Mouse (Mus musculus) thymus, adult 18-20 months (tissue): ENCODE measurements around the gene Ikzf2.

Source experiments
- DNase-seq, 2 experiments: peaks; one replicate each; pipeline ENCODE4 v3.0.0; 2022; ENCODE audit warnings: mixed read lengths in 2 of 2

Gene Ikzf2

GRCm38 (mm10) chr1:69585546-69585945 lies 101.5 kb downstream of the Ikzf2 start:
- no peak for DNase-seq

GRCm38 (mm10) chr1:69583932-69584659 lies 102.9 kb downstream of the Ikzf2 start:
- no peak for DNase-seq

GRCm38 (mm10) chr1:69578917-69579316 lies 108.1 kb downstream of the Ikzf2 start:
- no peak for DNase-seq

GRCm38 (mm10) chr1:69559443-69560090 lies 127.5 kb downstream of the Ikzf2 start:
- no peak for DNase-seq

GRCm38 (mm10) chr1:69555636-69556151 lies 131.4 kb downstream of the Ikzf2 start:
- no peak for DNase-seq

GRCm38 (mm10) chr1:69549987-69550386 lies 137.1 kb downstream of the Ikzf2 start:
- DNase-seq: no peak

- no peak for DNase-seq
These were observed 141.2 kb downstream of the Ikzf2 start for GRCm38 (mm10) chr1:69545885-69546253.

GRCm38 (mm10) chr1:69545217-69545884 lies 141.7 kb downstream of the Ikzf2 start:
- no peak for DNase-seq

GRCm38 (mm10) chr1:69543774-69544597 lies 143.1 kb downstream of the Ikzf2 start:
- no peak for DNase-seq

GRCm38 (mm10) chr1:69542546-69542945 lies 144.5 kb downstream of the Ikzf2 start:
- no peak for DNase-seq

GRCm38 (mm10) chr1:69538663-69539062 lies 148.4 kb downstream of the Ikzf2 start:
- DNase-seq: no peak

GRCm38 (mm10) chr1:69537619-69538018 lies 149.4 kb downstream of the Ikzf2 start:
- DNase-seq: no peak

GRCm38 (mm10) chr1:69535507-69535906 lies 151.5 kb downstream of the Ikzf2 start:
- no peak for DNase-seq

- no peak for DNase-seq
These were observed 154.0 kb downstream of the Ikzf2 start for GRCm38 (mm10) chr1:69533048-69533447.

GRCm38 (mm10) chr1:69528696-69529095 lies 158.3 kb downstream of the Ikzf2 start:
- DNase-seq: no peak

GRCm38 (mm10) chr1:69521656-69522055 lies 165.4 kb downstream of the Ikzf2 start:
- no peak for DNase-seq

- no peak for DNase-seq
These were observed 167.7 kb downstream of the Ikzf2 start for GRCm38 (mm10) chr1:69519356-69519755.

GRCm38 (mm10) chr1:69518012-69518411 lies 169.0 kb downstream of the Ikzf2 start:
- DNase-seq: no peak

- DNase-seq: no peak
These were observed 170.9 kb downstream of the Ikzf2 start for GRCm38 (mm10) chr1:69516144-69516543.

GRCm38 (mm10) chr1:69513595-69514250 lies 173.3 kb downstream of the Ikzf2 start:
- no peak for DNase-seq

GRCm38 (mm10) chr1:69508275-69508674 lies 178.8 kb downstream of the Ikzf2 start:
- DNase-seq: no peak

GRCm38 (mm10) chr1:69507513-69507912 lies 179.5 kb downstream of the Ikzf2 start:
- DNase-seq: no peak
